Mouse (Mus musculus): ENCODE data around the gene C130026I21Rik. TPM values are rescaled to one million over a fixed set of nuclear protein-coding genes. Genes with fewer than 3 reads are reported as not detected.
"Not testable (repeated sequence)": the region's sequence is repeated elsewhere in the genome, so short reads cannot be mapped to it uniquely, and the experiment has no call there.

Gene C130026I21Rik
- polyA plus RNA-seq, 1 experiment from 2014 or later = 0.25 TPM

DNA sequence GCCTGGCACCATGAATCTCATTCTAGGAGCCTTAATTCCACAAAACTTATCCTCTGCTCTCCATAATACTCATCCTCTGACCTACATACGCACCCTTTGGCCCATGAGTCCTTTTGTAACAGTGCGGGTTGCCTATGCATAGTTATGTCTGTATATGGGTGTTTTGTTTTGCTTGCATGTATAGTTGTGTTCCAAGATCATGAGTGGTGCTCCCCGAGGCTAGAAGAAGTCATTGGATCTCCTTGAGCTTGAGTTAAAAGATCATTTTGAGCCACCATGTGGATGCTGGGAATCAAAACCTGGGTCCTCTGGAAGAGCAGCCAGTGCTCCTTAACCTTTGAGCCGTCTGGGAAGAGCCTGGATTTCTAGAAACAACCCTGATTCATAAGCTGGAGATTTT, 25.4 kb downstream of the C130026I21Rik start:
- not testable (repeated sequence) for H3K36me3 ChIP-seq (ENCODE audit: control insufficient read depth, insufficient read depth); H3K9ac ChIP-seq (ENCODE audit: low read depth, low read length); ATAC-seq; H3K27me3 ChIP-seq (replicated peaks; ENCODE audit: control insufficient read depth, insufficient read depth, low read length); H3K27ac ChIP-seq (ENCODE audit: low read depth, low read length); H3K4me1 ChIP-seq (replicated peaks; ENCODE audit: control insufficient read depth, insufficient read depth, low read length); H3K4me2 ChIP-seq (replicated peaks; ENCODE audit: low read depth); H3K4me3 ChIP-seq (ENCODE audit: low read depth, low read length)
- peaks cover 21% of the 10 kb centered on the region for H3K9me3 ChIP-seq (ENCODE audit: control insufficient read depth)
- WGBS = 69% methylated on average over 3 of the region's 4 CpGs

DNA sequence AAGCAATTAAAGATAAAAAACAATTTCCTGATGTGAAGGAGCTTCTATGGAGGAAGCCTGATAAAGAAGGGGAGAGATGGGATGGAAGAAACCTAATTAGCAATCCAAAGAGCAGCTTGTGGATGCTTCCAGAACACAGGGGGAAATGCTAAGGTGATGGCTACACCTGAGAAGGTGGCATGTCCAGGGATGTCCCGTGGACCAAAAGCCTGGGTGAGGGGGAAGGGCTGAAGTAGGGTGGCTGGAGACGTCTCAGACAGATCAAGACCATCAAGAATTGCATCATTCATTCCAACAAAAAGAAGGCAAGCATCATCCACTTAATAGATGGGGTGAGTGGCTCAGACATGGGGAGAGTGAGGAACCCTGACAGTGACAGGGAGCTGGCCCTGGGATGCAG, 27.3 kb downstream of the C130026I21Rik start:
- H3K27me3 ChIP-seq (replicated peaks; ENCODE audit: control insufficient read depth, insufficient read depth, low read length); ATAC-seq; H3K4me2 ChIP-seq (replicated peaks; ENCODE audit: low read depth); H3K36me3 ChIP-seq (ENCODE audit: control insufficient read depth, insufficient read depth); H3K9ac ChIP-seq (ENCODE audit: low read depth, low read length); H3K27ac ChIP-seq (ENCODE audit: low read depth, low read length); H3K4me1 ChIP-seq (replicated peaks; ENCODE audit: control insufficient read depth, insufficient read depth, low read length); H3K4me3 ChIP-seq (ENCODE audit: low read depth, low read length): not testable (repeated sequence)
- WGBS = 62% methylated on average over 2 of the region's 2 CpGs
- H3K9me3 ChIP-seq (ENCODE audit: control insufficient read depth) = peaks cover 18% of the 10 kb centered on the region

DNA sequence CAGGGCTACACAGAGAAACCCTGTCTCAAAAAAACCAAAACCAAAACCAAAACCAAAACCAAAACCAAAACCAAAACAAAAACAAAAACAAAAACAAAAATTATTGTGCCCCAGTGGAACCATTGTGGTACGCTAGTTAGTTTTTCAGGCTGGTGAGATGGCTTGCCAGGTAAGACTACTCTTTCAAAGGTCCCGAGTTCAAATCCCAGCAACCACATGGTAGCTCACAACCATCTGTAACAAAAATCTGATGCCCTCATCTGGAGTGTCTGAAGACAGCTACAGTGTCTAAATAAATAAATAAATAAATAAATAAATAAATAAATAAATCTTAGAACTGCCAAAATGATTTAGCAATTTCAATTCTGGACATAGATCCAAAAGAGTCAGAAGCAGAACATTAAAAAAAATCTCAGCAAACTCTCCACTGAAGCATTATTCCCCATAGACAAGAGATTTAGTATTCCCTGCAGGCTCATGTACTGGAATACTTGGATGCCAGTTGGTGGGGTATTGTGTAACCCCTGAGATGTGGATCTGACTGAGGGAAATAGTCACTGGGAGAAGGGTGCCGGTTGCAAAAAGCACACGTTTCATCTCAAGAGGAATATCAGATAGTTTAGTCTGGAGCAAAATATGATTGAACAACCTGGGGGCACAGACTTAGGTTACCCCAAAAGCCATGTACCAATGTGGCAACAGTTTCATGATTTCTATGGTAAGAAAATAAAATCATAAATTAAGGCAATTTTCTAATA, 31.2 kb downstream of the C130026I21Rik start:
- not testable (repeated sequence) for H3K27ac ChIP-seq (ENCODE audit: low read depth, low read length); ATAC-seq; H3K9ac ChIP-seq (ENCODE audit: low read depth, low read length); H3K9me3 ChIP-seq (ENCODE audit: control insufficient read depth); H3K4me2 ChIP-seq (replicated peaks; ENCODE audit: low read depth); H3K4me1 ChIP-seq (replicated peaks; ENCODE audit: control insufficient read depth, insufficient read depth, low read length); H3K36me3 ChIP-seq (ENCODE audit: control insufficient read depth, insufficient read depth); H3K4me3 ChIP-seq (ENCODE audit: low read depth, low read length); H3K27me3 ChIP-seq (replicated peaks; ENCODE audit: control insufficient read depth, insufficient read depth, low read length)
- WGBS = 73% methylated on average over 4 of the region's 4 CpGs

DNA sequence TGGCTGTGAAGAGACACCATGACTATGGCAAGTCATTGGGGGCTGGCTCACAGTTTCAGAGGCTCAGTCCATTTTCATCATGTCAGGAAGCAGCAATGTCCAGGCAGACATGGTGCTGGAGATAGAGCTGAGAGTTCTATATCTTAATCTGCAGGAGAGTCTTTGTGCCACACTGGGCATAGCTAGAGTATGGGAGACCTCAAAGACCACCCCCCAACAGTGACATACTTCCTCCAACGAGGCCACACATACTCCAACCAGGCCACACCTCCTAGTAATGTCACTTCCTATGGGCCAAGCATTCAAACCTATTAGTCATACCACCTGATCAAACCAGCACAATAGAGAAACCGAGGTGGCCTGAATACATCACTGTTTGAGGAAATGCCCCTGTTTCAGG, 63.8 kb downstream of the C130026I21Rik start:
- WGBS = 41% methylated on average over 1 of the region's 2 CpGs
- H3K4me2 ChIP-seq (replicated peaks; ENCODE audit: low read depth); H3K4me3 ChIP-seq (ENCODE audit: low read depth, low read length); H3K4me1 ChIP-seq (replicated peaks; ENCODE audit: control insufficient read depth, insufficient read depth, low read length); H3K36me3 ChIP-seq (ENCODE audit: control insufficient read depth, insufficient read depth); H3K9ac ChIP-seq (ENCODE audit: low read depth, low read length); H3K27me3 ChIP-seq (replicated peaks; ENCODE audit: control insufficient read depth, insufficient read depth, low read length); ATAC-seq; H3K9me3 ChIP-seq (ENCODE audit: control insufficient read depth); H3K27ac ChIP-seq (ENCODE audit: low read depth, low read length): not testable (repeated sequence)

DNA sequence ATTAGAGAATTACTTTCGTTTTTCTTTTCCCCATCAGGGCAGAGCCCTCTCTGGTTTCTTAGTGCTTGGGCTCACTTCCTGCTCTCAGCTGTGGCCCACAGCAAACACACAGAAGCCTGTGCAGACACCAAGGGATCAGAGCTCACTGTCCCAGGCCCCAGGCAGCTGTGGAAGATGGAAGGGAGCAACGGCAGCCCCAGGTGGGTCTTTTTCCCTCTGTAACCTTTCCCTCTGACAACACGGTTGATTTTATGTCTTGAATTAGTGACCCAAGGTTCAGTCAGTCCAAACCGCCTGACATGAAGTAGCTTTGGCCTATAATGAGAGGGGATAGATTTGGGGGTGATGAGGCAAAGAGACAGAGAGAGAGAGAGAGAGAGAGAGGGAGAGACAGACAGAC, 70.8 kb downstream of the C130026I21Rik start:
- not testable (repeated sequence) for H3K4me3 ChIP-seq (ENCODE audit: low read depth, low read length); H3K36me3 ChIP-seq (ENCODE audit: control insufficient read depth, insufficient read depth); H3K27me3 ChIP-seq (replicated peaks; ENCODE audit: control insufficient read depth, insufficient read depth, low read length); H3K9me3 ChIP-seq (ENCODE audit: control insufficient read depth); ATAC-seq; H3K27ac ChIP-seq (ENCODE audit: low read depth, low read length); H3K9ac ChIP-seq (ENCODE audit: low read depth, low read length); H3K4me2 ChIP-seq (replicated peaks; ENCODE audit: low read depth); H3K4me1 ChIP-seq (replicated peaks; ENCODE audit: control insufficient read depth, insufficient read depth, low read length)
- 80% methylated on average over 3 of the region's 4 CpGs for WGBS

DNA sequence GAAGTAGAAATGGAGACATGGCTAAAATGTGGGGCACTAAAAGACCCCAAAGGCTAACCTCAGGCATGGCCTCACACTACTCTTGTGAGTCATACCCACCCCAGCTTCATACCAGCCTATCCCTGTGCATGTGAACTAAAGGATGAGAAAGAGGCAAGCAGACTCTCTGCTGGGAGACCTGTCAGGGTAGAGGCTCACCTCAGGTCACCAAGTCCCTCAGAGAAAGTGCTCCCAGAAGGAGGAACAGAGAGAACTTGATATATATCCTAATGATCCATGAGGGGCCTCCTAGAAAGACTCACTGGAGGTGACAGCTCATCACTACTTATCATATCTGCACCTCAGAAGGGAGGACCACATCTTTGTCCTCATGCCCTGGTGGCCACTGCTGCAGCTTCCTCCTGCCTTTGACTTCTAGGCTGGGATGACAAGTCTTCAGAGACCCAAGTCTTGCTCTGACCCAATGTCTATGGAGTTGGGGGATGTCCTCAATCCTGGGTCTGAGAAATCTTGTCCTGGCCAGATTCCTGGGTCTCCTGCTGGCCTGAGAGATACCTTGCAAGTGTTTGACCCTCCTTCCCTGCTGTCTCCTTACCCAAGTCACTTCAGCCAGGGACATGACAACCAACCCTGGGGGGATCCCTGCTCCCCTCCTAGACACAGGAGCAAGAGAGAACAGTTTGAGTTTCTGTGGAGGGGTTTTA, 71.6 kb downstream of the C130026I21Rik start:
- H3K4me2 ChIP-seq (replicated peaks; ENCODE audit: low read depth); ATAC-seq; H3K36me3 ChIP-seq (ENCODE audit: control insufficient read depth, insufficient read depth); H3K9me3 ChIP-seq (ENCODE audit: control insufficient read depth); H3K27me3 ChIP-seq (replicated peaks; ENCODE audit: control insufficient read depth, insufficient read depth, low read length); H3K4me1 ChIP-seq (replicated peaks; ENCODE audit: control insufficient read depth, insufficient read depth, low read length); H3K9ac ChIP-seq (ENCODE audit: low read depth, low read length); H3K4me3 ChIP-seq (ENCODE audit: low read depth, low read length); H3K27ac ChIP-seq (ENCODE audit: low read depth, low read length): not testable (repeated sequence)

DNA sequence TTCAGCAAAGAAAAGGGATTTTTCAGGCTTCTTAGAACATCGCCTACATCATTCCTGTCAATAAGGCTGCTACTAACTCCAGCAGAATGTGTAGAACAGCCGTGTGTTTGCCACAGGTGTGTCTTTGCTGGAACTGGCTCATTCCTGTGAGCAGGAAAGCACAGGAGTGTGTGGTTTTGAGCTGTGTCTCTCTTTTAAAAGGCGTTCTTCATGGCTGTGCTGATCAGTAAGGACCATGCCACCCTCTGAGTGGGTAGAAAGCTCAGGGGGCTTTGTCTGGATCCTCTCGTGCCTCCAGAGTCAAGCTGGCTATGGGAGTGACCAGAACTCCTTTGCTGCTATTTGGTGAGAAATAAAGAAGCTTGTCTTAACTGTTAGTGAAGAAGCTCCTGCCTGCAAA, 73.6 kb downstream of the C130026I21Rik start:
- 64% methylated on average over 4 of the region's 4 CpGs for WGBS
- not testable (repeated sequence) for H3K4me1 ChIP-seq (replicated peaks; ENCODE audit: control insufficient read depth, insufficient read depth, low read length); H3K9me3 ChIP-seq (ENCODE audit: control insufficient read depth); H3K9ac ChIP-seq (ENCODE audit: low read depth, low read length); H3K36me3 ChIP-seq (ENCODE audit: control insufficient read depth, insufficient read depth); H3K27me3 ChIP-seq (replicated peaks; ENCODE audit: control insufficient read depth, insufficient read depth, low read length); H3K27ac ChIP-seq (ENCODE audit: low read depth, low read length); H3K4me2 ChIP-seq (replicated peaks; ENCODE audit: low read depth); ATAC-seq; H3K4me3 ChIP-seq (ENCODE audit: low read depth, low read length)

DNA sequence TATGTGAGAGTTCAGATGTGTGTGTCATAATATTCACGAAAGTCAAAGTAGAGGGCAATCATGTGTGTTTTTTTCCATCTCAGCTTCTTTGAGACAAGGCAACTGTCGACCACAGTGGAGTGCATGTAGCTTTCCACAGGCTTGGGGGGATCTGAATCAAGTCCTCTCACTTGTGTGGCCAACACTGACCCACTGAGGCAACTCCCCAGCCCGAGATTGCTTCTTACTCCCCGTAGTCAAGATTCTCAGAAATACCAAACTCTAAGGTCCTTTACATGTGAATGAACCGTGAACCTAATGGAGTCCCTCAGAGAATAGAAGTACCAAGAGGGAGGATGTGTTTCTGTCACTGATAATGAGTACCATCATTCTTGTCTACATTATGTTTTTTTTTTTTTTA, 76.6 kb downstream of the C130026I21Rik start:
- H3K4me2 ChIP-seq (replicated peaks; ENCODE audit: low read depth); H3K27me3 ChIP-seq (replicated peaks; ENCODE audit: control insufficient read depth, insufficient read depth, low read length); H3K4me3 ChIP-seq (ENCODE audit: low read depth, low read length); H3K27ac ChIP-seq (ENCODE audit: low read depth, low read length); H3K4me1 ChIP-seq (replicated peaks; ENCODE audit: control insufficient read depth, insufficient read depth, low read length); H3K9ac ChIP-seq (ENCODE audit: low read depth, low read length); H3K9me3 ChIP-seq (ENCODE audit: control insufficient read depth); ATAC-seq; H3K36me3 ChIP-seq (ENCODE audit: control insufficient read depth, insufficient read depth): not testable (repeated sequence)
- 82% methylated on average over 5 of the region's 5 CpGs for WGBS

DNA sequence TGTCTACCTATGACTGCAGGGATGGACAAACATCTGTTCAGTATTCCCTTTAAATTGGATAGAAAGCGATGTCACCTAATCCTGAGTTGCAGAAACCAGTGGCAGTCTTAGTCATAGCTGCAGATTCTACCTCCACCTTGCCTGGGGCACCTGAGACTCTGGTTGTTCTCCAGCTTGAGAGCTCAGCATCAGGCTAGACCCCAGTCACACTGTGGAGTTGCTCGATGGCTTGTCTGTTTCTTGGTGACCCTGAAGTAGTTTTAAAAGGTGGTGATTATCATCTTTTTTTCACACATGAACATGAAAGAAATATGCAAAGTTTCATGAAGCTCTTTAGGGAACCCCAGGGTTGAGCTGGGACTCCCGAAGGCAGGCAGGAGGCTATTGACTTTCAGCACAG, 88.4 kb downstream of the C130026I21Rik start:
- H3K9ac ChIP-seq (ENCODE audit: low read depth, low read length); H3K27me3 ChIP-seq (replicated peaks; ENCODE audit: control insufficient read depth, insufficient read depth, low read length); H3K4me2 ChIP-seq (replicated peaks; ENCODE audit: low read depth); H3K9me3 ChIP-seq (ENCODE audit: control insufficient read depth); H3K4me3 ChIP-seq (ENCODE audit: low read depth, low read length); ATAC-seq; H3K36me3 ChIP-seq (ENCODE audit: control insufficient read depth, insufficient read depth); H3K4me1 ChIP-seq (replicated peaks; ENCODE audit: control insufficient read depth, insufficient read depth, low read length); H3K27ac ChIP-seq (ENCODE audit: low read depth, low read length): not testable (repeated sequence)
- 78% methylated on average over 1 of the region's 3 CpGs for WGBS
